Mouse (Mus musculus) megakaryocyte, embryonic 14.5 days (primary cell): ENCODE data around the gene Rere.

Experiments used
- FLI1 ChIP-seq: IDR thresholded peaks from 2 replicates; pipeline ENCODE4 v1.6.1; 2012; ENCODE audit warnings: low read length, inconsistent platforms, mixed read lengths
- GATA1 ChIP-seq: IDR thresholded peaks from 3 replicates; pipeline ENCODE4 v1.6.1; 2012; ENCODE audit warnings: mixed read lengths, low read length, inconsistent platforms, borderline replicate concordance

DNA sequence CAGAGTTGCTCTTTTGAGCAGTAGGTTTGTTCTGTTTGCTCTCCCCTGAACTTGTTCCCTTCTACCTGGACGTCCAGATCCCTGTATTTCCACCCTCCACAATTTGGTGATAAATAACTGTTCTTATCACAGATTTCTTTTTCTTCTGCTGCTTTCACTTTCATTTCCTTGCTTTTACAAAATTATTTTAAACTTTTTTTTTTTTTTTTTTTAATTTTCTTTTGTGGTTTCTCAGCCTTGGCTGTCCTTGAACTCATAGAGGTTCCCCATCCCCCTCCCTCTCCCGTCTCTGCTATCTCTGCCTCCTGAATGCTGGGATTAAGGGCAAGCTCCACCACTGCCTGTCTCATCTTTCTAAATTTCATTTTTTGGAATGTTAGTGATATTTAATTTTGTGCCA, 234.8 kb downstream of the Rere start:
- no peak for TF ChIP-seq GATA1
- TF ChIP-seq FLI1: no peak
